Mouse (Mus musculus): ENCODE data around the gene Herc6. TPM values are rescaled to one million over a fixed set of nuclear protein-coding genes. Genes with fewer than 3 reads are reported as not detected.

Gene Herc6
- polyA plus RNA-seq, 1 experiment from 2014 or later, result 1.2 TPM

DNA sequence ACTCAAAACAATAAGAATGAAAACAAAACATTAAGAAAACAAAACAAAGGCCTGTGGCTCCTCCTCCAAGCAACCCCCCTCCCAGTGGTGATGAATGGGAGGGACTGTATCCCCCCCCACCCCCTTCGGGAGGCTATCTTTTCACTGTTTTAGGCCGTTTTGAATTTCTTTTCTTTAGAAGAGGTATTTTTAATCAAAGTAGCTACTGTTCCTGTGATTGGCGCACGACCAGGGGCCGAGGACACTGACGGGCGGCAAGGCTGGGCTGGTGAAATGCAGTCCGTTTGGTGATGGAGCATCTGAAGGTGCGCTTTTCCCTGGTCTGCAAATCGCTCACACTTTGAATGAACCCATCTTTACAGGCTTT, 121.6 kb downstream of the Herc6 start, which contains the start of gene Lancl2:
Lancl2 (plus strand) TSS at position 165 of the 367 bp plus-strand sequence.
- Histone ChIP-seq H3K36me3 (ENCODE audit: control insufficient read depth, insufficient read depth, low read length) (no peaks in the 10 kb centered on the region), H3K4me3 (ENCODE audit: low read depth, low read length) (peak within 1 kb of the TSS; percentile 82), H3K9me3 (ENCODE audit: control insufficient read depth, low read length) (no peaks in the 10 kb centered on the region), H3K27me3 (ENCODE audit: control insufficient read depth, insufficient read depth, low read length) (no peaks in the 10 kb centered on the region), H3K4me2 (ENCODE audit: low read depth, low read length) (peak within 1 kb of the TSS; percentile 83), H3K9ac (replicated peaks; ENCODE audit: low read depth, low read length) (peak within 1 kb of the TSS; percentile 96), H3K27ac (ENCODE audit: low read depth, low read length) (peak within 1 kb of the TSS; percentile 100), H3K4me1 (ENCODE audit: control insufficient read depth, insufficient read depth, low read length) (peaks cover 12% of the 10 kb centered on the region)
- ATAC-seq (ENCODE audit: low read depth), result peak; percentile 19; the same call in 1 of the 2 replicates
- under 1% methylated on average over 10 of the region's 10 CpGs for WGBS

DNA sequence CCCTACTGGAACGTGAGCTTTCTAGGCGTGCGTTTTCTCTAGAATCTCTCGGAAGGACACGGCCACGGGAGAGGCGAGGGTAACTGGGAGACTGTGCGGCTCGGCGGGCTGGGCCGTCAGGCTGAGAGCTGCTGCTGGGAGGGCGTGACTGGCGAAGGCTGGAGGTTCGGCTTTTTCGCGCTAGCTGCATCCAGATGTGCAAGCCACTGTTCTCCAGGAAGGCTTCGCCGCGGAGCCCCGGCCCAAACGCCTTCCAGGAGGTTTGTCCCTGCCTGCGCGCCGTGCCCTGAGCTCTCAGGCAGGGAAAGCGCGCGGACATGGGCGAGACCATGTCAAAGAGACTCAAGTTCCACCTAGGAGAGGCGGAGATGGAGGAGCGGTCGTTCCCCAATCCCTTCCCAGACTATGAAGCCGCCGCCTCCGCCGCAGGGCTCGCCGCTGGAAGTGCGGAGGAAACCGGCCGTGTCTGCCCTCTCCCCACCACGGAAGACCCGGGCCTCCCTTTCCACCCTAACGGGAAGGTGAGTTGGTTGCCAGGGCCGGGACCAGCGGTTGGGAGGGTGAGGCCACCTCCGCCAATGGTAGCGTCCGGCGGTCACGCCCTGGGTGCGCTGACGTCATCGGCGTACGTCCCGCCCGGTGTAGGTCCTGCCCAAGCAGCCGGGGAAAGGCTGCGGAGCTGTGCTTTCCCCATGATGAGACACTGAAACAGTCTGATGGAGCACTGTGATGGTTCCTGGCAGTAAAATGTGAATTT, 122.1 kb downstream of the Herc6 start:
- Histone ChIP-seq H3K4me2 (ENCODE audit: low read depth, low read length) (peak overlapping the region; percentile 83), H3K4me3 (ENCODE audit: low read depth, low read length) (peak overlapping the region; percentile 82), H3K36me3 (ENCODE audit: control insufficient read depth, insufficient read depth, low read length) (no peaks in the 10 kb centered on the region), H3K9me3 (ENCODE audit: control insufficient read depth, low read length) (no peaks in the 10 kb centered on the region), H3K27me3 (ENCODE audit: control insufficient read depth, insufficient read depth, low read length) (no peaks in the 10 kb centered on the region), H3K4me1 (ENCODE audit: control insufficient read depth, insufficient read depth, low read length) (peaks cover 12% of the 10 kb centered on the region), H3K27ac (ENCODE audit: low read depth, low read length) (peak overlapping the region; percentile 100), H3K9ac (replicated peaks; ENCODE audit: low read depth, low read length) (peak overlapping the region; percentile 96)
- WGBS, result under 1% methylated on average over 58 of the region's 59 CpGs
- peak; percentile 98 for ATAC-seq (ENCODE audit: low read depth)

DNA sequence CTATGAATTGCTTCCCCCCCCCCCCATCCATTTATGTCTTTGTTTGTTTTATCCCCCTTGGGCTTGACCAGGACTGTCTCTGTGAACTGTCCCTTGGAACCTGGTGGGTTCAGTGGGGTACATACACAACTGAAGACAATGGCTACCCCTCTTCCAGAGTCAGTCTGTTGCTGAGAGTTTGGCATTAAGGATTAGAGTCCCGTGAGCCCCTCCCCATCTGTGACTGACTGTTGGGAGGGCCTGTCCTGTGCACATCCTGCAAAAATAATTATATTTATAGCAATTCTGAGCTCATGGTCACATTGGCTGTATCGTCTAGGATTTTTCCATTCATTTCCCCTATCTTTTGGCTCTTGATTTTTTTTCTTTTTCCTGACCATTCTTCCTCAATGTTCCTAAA, 122.9 kb downstream of the Herc6 start:
- WGBS, result 25% methylated on average over 2 of the region's 2 CpGs
- ATAC-seq (ENCODE audit: low read depth), result peak; percentile 33

DNA sequence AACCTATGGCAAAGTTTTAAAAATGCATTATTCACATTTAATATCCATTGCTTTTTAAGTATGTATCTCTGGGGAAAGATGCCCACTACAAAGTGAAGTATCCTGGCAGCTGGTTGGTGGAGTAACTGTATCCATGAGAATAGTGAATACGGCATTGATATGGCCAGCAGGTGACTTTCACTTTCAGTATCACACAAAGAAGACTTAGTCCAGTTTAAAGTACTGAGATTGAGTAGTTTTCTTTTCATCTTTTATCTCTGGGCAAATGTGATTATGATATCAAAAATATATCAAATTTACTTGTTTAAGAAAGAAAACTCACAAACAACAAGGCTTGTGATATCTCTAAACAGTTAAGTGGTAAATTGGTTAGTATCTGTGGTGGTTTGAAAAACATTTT, 125.9 kb downstream of the Herc6 start:
- no peaks in the 10 kb centered on the region for H3K27me3 ChIP-seq (ENCODE audit: control insufficient read depth, insufficient read depth, low read length)
- H3K9me3 ChIP-seq (ENCODE audit: control insufficient read depth, low read length), result no peaks in the 10 kb centered on the region
- H3K27ac ChIP-seq (ENCODE audit: low read depth, low read length), result no peak overlapping the region
- H3K4me2 ChIP-seq (ENCODE audit: low read depth, low read length), result no peak overlapping the region
- H3K9ac ChIP-seq (replicated peaks; ENCODE audit: low read depth, low read length), result no peak overlapping the region
- 80% methylated on average over 1 of the region's 1 CpGs for WGBS
- ATAC-seq (ENCODE audit: low read depth), result no peak
- peaks cover 6% of the 10 kb centered on the region for H3K4me1 ChIP-seq (ENCODE audit: control insufficient read depth, insufficient read depth, low read length)
- no peak overlapping the region for H3K4me3 ChIP-seq (ENCODE audit: low read depth, low read length)
- no peaks in the 10 kb centered on the region for H3K36me3 ChIP-seq (ENCODE audit: control insufficient read depth, insufficient read depth, low read length)

More for the DNA sequence above, 122.9 kb downstream of the Herc6 start:
- H3K9me3 ChIP-seq (ENCODE audit: control insufficient read depth, low read length), result no peaks in the 10 kb centered on the region
- peak overlapping the region; percentile 96 for H3K9ac ChIP-seq (replicated peaks; ENCODE audit: low read depth, low read length)
- peak overlapping the region; percentile 82 for H3K4me3 ChIP-seq (ENCODE audit: low read depth, low read length)
- peaks cover 12% of the 10 kb centered on the region for H3K4me1 ChIP-seq (ENCODE audit: control insufficient read depth, insufficient read depth, low read length)
- H3K36me3 ChIP-seq (ENCODE audit: control insufficient read depth, insufficient read depth, low read length), result no peaks in the 10 kb centered on the region
- H3K27me3 ChIP-seq (ENCODE audit: control insufficient read depth, insufficient read depth, low read length), result no peaks in the 10 kb centered on the region
- peak overlapping the region; percentile 100 for H3K27ac ChIP-seq (ENCODE audit: low read depth, low read length)
- peak overlapping the region; percentile 83 for H3K4me2 ChIP-seq (ENCODE audit: low read depth, low read length)

DNA sequence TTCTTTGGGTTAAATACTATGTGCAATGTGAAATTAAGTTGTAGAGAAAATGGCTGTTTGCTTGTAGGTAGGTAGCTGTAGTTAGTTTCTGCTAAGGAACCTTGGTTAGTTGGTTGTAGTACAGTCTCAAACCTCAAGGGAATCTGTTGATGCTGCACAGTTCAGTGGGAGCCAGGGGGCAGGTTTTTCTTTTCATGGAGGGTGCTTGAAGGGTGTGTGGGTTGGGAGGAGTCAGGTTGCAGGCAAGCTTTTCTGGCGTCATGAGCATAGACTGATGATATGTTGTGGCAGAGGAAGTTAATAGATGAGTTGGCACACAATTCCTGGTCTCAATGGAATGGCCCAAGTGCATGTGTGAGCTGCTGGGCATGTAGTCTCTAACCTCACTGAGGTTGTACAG, 130.9 kb downstream of the Herc6 start:
- Histone ChIP-seq H3K27ac (ENCODE audit: low read depth, low read length) (no peak overlapping the region), H3K36me3 (ENCODE audit: control insufficient read depth, insufficient read depth, low read length) (no peaks in the 10 kb centered on the region), H3K4me1 (ENCODE audit: control insufficient read depth, insufficient read depth, low read length) (no peaks in the 10 kb centered on the region), H3K9me3 (ENCODE audit: control insufficient read depth, low read length) (no peaks in the 10 kb centered on the region), H3K9ac (replicated peaks; ENCODE audit: low read depth, low read length) (no peak overlapping the region), H3K27me3 (ENCODE audit: control insufficient read depth, insufficient read depth, low read length) (no peaks in the 10 kb centered on the region), H3K4me3 (ENCODE audit: low read depth, low read length) (no peak overlapping the region), H3K4me2 (ENCODE audit: low read depth, low read length) (no peak overlapping the region)
- ATAC-seq (ENCODE audit: low read depth), result no peak
- 39% methylated on average over 1 of the region's 1 CpGs for WGBS

Other genes starting within 250 kb of the Herc6 start
- gene Vmn1r17, start 217.3 kb upstream of the Herc6 start, polyA plus RNA-seq (2014; fragmentation: Nextera tagmentation; extraction: Ambion mirVana), result not detected in 2 replicates
- gene Vmn1r18, start 185.2 kb upstream of the Herc6 start, polyA plus RNA-seq (2014; fragmentation: Nextera tagmentation; extraction: Ambion mirVana), result not detected in 2 replicates
- gene Vmn1r19, start 177.2 kb upstream of the Herc6 start, polyA plus RNA-seq (2014; fragmentation: Nextera tagmentation; extraction: Ambion mirVana), result not detected in 2 replicates
- not detected in 2 replicates for gene Vmn1r20, start 152.1 kb upstream of the Herc6 start, polyA plus RNA-seq (2014; fragmentation: Nextera tagmentation; extraction: Ambion mirVana)
- gene Ppm1k, start 45.5 kb upstream of the Herc6 start, polyA plus RNA-seq (2014; fragmentation: Nextera tagmentation; extraction: Ambion mirVana), result 8.4 and 9.4 TPM in 2 replicates
- 20.4 and 21.8 TPM in 2 replicates for gene Pyurf, start 111.1 kb downstream of the Herc6 start, polyA plus RNA-seq (2014; fragmentation: Nextera tagmentation; extraction: Ambion mirVana)
- gene Lancl2, start 121.5 kb downstream of the Herc6 start, polyA plus RNA-seq (2014; fragmentation: Nextera tagmentation; extraction: Ambion mirVana), result 96.8 and 100 TPM in 2 replicates
- gene Vopp1, start 244.2 kb downstream of the Herc6 start, polyA plus RNA-seq (2014; fragmentation: Nextera tagmentation; extraction: Ambion mirVana), result 91.4 and 148 TPM in 2 replicates

All from neural tube, embryonic 14.5 days (tissue).